Mouse (Mus musculus) ovary, postnatal 36 days (tissue): ENCODE results near the gene Cables2.
A peak's percentile ranks its signal among the peaks of the same experiment; 100 is the strongest.
"Not testable (repeated sequence)": the region's sequence is repeated elsewhere in the genome, so short reads cannot be mapped to it uniquely, and the experiment has no call there.

ENCODE experiments used
- DNase-seq: peaks from one replicate; pipeline ENCODE4 v3.0.0; 2022; ENCODE audit warnings: low spot score, mixed read lengths

Cables2 gene

DNA sequence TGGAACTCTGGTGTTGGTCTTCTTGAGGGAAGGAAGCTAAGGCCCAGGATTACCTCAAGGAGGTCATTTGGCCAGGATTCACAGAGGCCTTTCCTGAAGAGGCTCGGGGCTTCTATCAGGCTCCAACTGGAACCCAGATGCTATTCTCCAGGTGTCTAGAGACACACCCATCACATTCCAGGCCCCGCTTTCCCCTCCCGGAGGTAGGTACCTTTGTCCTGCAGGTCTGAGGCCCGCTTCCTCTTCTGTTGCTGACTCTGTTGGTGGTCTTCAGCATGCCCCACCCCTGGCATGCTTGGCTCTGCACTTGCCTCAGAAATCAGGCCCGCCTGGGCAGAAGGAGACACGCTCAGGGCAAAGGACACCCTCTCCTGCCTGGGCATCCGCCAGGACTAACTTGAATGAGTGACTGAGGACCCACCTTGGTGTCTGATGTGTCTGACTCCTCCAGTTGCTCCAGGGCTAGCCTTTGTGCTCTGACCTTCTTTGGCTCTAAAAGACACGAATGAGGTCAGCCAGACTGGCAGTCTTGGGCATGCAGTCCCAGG, 4.6 kb upstream of the Cables2 start:
- DNase-seq = no peak

DNA sequence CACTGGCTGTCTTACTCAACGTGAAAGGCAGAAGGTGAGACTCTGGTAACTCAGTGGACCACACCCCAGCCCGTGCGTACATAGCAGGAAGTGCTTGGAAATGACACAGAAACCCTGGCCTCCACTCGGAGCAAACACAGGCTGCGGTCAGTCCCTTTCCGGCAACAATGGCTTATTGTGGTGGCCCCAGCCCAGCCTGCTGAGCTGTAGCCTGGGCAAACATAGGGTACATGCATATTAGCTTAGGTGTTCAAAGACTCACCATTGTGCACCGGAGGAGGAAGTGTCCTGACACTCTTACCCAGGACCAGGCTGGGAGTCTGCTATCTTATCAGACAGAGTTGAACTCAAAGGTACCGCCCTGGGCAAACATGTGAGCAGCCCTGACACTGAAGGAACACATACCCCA, 3.6 kb upstream of the Cables2 start:
- no peak for DNase-seq

DNA sequence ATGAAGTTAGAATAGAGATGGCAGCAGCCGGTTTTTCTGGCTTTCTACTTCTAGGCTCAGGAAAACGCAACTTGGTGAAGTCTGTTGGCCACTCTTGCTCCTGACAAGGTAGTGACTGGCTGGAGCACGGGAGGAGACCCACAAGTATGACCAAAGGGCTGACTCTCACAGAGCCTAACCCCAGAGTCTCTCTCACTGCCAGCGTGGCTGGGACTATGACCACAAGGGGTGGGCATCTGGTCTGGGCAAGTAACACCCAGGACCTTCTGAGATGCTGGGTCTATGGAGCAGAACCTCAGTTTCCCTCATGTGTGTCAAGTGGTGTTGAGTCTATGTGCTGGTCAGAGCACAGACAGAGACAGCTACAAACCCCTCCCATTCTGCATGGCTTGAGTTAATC, 3.1 kb upstream of the Cables2 start:
- no peak for DNase-seq

DNA sequence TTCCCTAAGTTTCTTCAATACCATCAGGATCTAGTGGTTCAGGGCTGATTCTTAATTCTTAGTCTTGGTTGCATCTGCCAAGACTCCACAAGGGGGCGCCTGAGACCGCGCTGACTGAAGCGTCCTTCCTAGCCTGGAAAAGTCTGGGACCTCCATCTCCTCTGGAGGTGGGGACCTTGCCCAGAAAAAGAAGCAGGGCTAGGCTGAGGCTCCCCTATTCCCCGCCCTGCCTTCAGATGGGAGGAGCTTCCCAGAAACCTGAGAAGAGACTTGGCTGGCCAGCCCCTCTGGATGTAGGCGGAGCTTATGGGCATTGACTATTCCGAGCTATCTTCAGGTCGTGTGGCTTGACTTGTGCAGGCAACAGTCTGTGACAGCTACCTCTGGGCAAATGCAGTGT, 2.5 kb upstream of the Cables2 start:
- DNase-seq = peak; percentile 79

GRCm38 (mm10) chr2:180274523-180274922, 1.2 kb upstream of the Cables2 start:
- DNase-seq = no peak

DNA sequence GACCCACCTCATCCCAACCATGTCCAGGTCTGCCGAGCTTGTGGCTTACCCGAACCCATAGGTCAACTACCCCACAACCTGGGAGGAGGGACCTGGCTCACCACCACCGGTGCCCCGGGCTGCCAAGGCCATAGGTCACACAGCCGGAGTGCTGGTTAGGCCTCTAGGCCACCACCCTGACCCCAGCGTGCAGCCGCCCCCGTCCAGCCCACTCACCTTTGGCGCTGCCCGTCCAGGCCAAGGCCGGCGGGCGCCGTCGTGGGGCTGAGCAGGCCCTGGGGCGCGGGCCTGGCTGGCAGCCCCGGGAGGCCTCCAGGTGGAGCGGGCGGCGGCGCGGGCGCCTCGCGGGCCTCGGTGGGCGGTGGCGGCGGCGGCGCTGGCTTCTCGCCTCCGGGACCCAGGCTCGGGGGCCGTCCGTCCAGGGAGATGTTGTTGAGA, 393 bp downstream of the Cables2 start:
- DNase-seq = no peak

- DNase-seq = no peak
Observed at GRCm38 (mm10) chr2:180271804-180272395, 1.4 kb downstream of the Cables2 start.

GRCm38 (mm10) chr2:180270537-180271255, 2.6 kb downstream of the Cables2 start:
- no peak for DNase-seq

DNA sequence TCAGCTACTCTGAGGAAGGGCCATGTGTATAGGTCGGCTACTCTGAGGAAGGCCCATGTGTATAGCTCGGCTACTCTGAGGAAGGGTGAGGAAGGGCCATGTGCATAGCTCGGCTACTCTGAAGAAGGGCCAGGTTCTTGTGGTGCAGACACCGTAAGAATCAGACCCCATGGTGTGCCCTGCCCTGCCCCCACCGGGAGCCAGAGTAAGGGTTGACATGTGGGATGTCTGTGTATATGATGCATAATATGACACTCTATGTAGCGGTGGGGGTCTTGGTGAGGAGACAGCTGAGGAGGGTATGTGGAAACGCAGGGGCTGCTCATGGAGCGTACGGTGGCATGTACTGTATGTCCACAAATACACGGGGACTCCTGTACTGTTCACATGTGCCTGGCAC, 4.0 kb downstream of the Cables2 start:
- no peak for DNase-seq

DNA sequence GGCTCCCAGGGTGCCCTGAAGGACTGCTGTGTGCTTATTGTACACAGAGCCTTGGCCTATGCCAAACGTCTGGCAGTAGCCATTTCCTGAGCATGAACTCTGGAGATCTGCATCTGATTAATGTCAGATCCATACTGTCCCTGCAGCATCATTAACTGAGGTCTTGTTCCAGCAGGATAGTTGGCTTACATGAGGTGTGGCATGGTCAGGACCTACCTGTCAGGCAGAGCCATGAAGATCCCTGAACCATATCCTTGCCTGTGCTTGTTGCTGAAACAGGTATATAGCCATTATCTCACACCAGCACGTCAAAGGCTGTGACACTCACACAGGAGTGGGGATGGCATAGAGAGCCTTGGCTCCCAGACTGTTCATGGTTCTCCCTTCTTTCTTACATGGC, 5.3 kb downstream of the Cables2 start:
- no peak for DNase-seq

DNA sequence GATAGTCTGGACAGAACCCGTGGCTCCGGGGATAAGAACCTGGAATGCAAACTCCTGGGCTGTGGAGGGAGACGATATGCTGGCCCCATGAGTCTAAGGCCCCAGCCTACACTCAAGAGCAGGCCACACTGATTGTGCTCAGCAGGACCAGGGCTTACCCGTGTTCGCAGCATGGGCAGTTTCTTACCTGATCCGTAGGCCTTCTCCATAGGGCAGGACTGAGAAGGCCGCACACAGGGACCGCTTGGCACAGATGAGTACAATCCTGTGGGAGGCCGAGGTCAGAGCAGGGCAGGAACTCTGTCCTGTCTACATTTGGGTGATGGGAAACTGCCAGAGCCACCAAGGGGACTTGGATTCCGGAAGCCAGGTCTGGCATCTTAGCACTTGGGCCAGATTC, 10.4 kb downstream of the Cables2 start:
- DNase-seq = no peak

DNA sequence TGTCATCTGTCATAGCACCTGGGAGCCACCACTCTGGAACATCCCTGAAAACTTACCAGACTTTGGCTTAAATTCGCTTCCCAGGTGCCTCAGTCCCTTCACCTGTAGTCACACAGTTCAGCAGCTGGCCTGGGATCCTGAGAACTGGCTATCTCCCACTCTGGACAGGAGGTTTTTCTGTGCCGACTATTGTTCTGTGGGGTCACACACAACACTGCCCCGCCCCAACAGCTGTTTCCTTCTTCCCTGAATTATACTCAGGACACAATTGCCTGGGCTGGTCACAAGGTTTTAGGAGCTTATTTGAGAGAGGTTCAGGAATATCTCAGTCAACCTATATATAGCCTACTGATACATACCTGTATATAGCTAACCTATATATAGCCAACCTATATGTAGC, 10.9 kb downstream of the Cables2 start:
- DNase-seq = no peak

DNA sequence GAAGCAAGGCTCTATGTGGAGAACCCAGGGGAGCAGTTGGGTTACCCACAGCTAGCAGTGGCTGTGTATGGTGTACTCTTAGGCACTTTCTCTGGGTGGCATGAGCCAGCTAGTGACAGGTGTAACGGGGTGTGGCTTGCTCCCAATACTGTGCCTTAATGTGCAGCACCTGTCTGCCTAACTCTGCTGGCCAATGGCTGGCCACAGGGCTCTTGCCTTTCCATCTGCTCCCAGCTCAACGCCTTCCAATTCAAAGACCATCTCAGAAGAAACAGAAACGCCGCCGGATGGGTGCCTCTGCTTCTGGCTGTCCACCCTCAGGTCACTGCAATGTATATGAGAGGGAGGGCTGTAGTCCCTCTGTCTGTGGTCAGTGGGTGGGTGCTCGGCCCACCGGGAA, 11.4 kb downstream of the Cables2 start:
- DNase-seq = no peak

GRCm38 (mm10) chr2:180260610-180261480, 12.5 kb downstream of the Cables2 start:
- no peak for DNase-seq

GRCm38 (mm10) chr2:180259826-180260609, 13.3 kb downstream of the Cables2 start:
- DNase-seq = not testable (repeated sequence)

DNA sequence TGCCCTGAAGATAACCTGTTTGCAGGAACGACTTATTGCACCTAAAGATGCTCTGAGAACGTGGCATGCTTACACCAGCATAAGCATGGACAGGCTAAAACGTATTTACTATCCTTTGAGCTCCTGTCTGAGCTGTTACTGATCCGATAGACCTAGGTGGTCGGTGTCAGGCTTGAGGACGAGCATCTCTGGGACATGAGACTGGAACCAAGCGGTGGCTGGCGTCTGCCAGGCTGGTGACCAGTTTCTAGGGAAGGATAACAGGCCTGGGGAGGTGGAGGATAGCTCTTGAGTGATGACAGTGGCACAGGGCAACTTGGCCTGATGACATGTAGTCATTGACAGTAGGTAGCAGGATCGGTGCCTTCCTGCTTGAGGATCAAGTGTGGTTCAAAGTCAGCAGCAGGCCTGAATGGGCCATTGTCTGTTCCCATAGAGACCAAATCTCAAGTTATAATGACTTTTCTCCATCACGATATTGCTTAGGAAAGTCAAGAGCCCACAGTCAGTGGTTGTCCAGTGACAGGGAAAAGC, 14.3 kb downstream of the Cables2 start:
- DNase-seq = not testable (repeated sequence)

- no peak for DNase-seq
Observed at GRCm38 (mm10) chr2:180257963-180258865, 15.1 kb downstream of the Cables2 start.

DNA sequence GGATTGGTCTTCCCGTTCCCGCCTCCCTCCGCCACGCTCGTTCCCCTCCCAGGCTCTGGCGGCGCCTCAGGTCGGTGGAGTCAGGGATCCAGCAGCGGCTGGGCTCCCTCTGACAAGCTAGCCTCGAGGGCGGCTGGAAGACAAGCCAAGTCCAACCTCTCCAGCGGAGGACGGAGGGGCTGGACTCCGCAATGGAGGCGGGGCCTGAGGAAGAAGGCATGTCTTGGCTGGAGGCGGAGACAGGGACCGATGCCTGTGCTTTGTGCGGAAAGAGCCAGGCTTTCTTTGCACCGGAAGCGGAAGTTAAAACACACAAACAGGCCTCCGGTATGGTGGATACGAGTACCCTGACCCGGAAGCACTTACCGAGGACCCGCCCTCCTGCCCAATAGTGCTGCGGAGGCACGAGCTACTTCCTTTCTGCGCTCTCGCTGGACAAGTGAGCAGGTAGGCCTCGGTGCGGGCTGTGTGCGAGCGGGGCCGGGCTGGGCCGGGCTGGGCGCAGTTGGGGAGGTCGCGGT, 16.2 kb downstream of the Cables2 start, which contains the start of gene Rps21:
TSS of gene Rps21 (plus strand) at position 377 of the 521 bp plus-strand sequence.
- DNase-seq = peak; percentile 96

GRCm38 (mm10) chr2:180256296-180257000, 16.8 kb downstream of the Cables2 start:
- no peak for DNase-seq
